10 mouse cellular contexts compared by ENCODE assay signal in the genomic region with DNA sequence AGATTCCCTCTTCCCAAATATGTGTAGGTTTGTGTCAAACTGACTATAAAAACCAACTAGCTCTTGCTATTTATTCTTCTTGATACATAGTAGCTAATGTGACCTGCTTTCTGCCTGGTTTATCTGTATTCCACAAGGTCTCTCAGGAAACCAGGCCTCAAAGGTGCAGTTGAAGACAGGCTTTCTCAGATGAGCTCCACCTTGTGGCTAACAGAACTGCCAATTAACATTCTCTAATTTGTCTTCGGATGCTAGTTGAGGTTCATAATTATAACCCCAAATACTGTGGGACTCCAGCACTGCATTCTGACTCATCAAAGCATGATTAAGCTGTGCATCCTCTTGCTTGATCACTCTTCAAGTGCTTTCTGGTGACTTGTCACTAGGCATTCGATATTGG. TPM values are rescaled to one million over a fixed set of nuclear protein-coding genes. Genes with fewer than 3 reads are reported as not detected.
DNase-seq lines count a peak whose midpoint lies in the region; ATAC-seq and TF ChIP-seq lines count a peak whose summit lies in the region.
"Had no signal": no experiment of that assay in that cellular context is flagged by ENCODE, and none has a peak within 500 bp of the region (broad histone marks: within the 10 kb centered on the region; RNA-seq: fewer than 3 reads in every experiment).

No protein-coding gene starts in this region.

- 0 out of 2 replicates have a peak, but pooled peaks cover 4% of the 10 kb centered on the region for H3K4me1 ChIP-seq in forebrain, postnatal 0 days (ENCODE audit: insufficient read depth)
- peaks cover 3% of the 10 kb centered on the region; the same call in 1 of the 2 replicates for H3K4me1 ChIP-seq in forebrain, embryonic 12.5 days

- no peaks in the 10 kb centered on the region for H3K27me3 ChIP-seq in forebrain, postnatal 0 days (ENCODE audit: insufficient read depth, low read length)
- peaks cover 5% of the 10 kb centered on the region; the same call in 1 of the 2 replicates for H3K27me3 ChIP-seq in forebrain, embryonic 12.5 days
- H3K27me3 ChIP-seq: midbrain, embryonic 12.5 days had no signal

- no peak overlapping the region for H3K4me3 ChIP-seq in forebrain, postnatal 0 days (ENCODE audit: low read depth, low read length)
- no peak overlapping the region for H3K4me3 ChIP-seq in forebrain, embryonic 12.5 days (replicated peaks)
- H3K4me3 ChIP-seq: limb, embryonic 13.5 days; midbrain, embryonic 12.5 days had no signal

- no peak overlapping the region for H3K9ac ChIP-seq in forebrain, postnatal 0 days
- H3K9ac ChIP-seq in forebrain, embryonic 12.5 days = no peak overlapping the region
- H3K9ac ChIP-seq: limb, embryonic 13.5 days; midbrain, embryonic 12.5 days had no signal

- peak; percentile 61 for DNase-seq in forebrain, postnatal 0 days
- DNase-seq in left cerebral cortex, postnatal 14 days (ENCODE audit: low spot score in 2 of 2) = peak; percentile 47 to 57
- DNase-seq in left cerebral cortex, postnatal 4 days = no peak
- peak; percentile 44 for DNase-seq in 3T3-L1 (ENCODE audit: low read depth, low spot score)
- DNase-seq in Muller cell, postnatal 12 days (ENCODE audit: inconsistent ontology term) = peak; percentile 89
- DNase-seq in embryo, embryonic 10.5 days (ENCODE audit: low spot score) = no peak
- no peak for DNase-seq in adrenal gland, adult 8-10 months

- H3K36me3 ChIP-seq in forebrain, postnatal 0 days (ENCODE audit: insufficient read depth) = no peaks in the 10 kb centered on the region
- no peaks in the 10 kb centered on the region for H3K36me3 ChIP-seq in forebrain, embryonic 12.5 days (replicated peaks)
- H3K36me3 ChIP-seq: limb, embryonic 13.5 days; midbrain, embryonic 12.5 days had no signal

- 44% methylated on average over 2 of the region's 2 CpGs for WGBS in forebrain, postnatal 0 days
- 75% methylated on average over 2 of the region's 2 CpGs for WGBS in forebrain, embryonic 12.5 days

- peak; percentile 68 for TF ChIP-seq CTCF in forebrain, postnatal 0 days (IDR thresholded peaks at IDR 0.05; ENCODE audit: low read depth)

- no peak overlapping the region for H3K4me2 ChIP-seq in forebrain, postnatal 0 days (ENCODE audit: low read depth)
- no peak overlapping the region for H3K4me2 ChIP-seq in forebrain, embryonic 12.5 days
- H3K4me2 ChIP-seq: limb, embryonic 13.5 days; midbrain, embryonic 12.5 days had no signal

- H3K9me3 ChIP-seq in forebrain, postnatal 0 days (ENCODE audit: low read length) = no peaks in the 10 kb centered on the region
- H3K9me3 ChIP-seq in forebrain, embryonic 12.5 days = no peaks in the 10 kb centered on the region
- H3K9me3 ChIP-seq: limb, embryonic 13.5 days; midbrain, embryonic 12.5 days had no signal

- intact Hi-C loops in left cerebral cortex, postnatal 14 days (cut with DNase I) = loop anchor here (10.0 kb wide), 1 partner anchor 139 kb away; no protein-coding TSS in a partner anchor
- intact Hi-C loops in left cerebral cortex, postnatal 4 days (cut with DNase I) = loop anchor here (10.0 kb wide), 1 partner anchor 119 kb away; a partner anchor contains a TSS

- H3K27ac ChIP-seq in forebrain, postnatal 0 days (ENCODE audit: low read depth, low read length) = no peak overlapping the region
- no peak overlapping the region for H3K27ac ChIP-seq in forebrain, embryonic 12.5 days
- H3K27ac ChIP-seq: limb, embryonic 13.5 days; midbrain, embryonic 12.5 days had no signal

- no peak for ATAC-seq in forebrain, postnatal 0 days
- no peak for ATAC-seq in forebrain, embryonic 12.5 days (ENCODE audit: low FRiP score)

RNA-seq across cellular contexts. Expression of a gene that starts 4.2 kb away (rescaled TPM):
- 143 and 212 TPM in 2 replicates for total RNA-seq in forebrain, postnatal 0 days (2014; rRNA removed)
- 132 and 175 TPM in 2 replicates for polyA plus RNA-seq in forebrain, postnatal 0 days (2015; fragmentation: Nextera tagmentation; extraction: Ambion mirVana)
- polyA plus RNA-seq in forebrain, embryonic 12.5 days (2016; fragmentation: Nextera tagmentation; extraction: Ambion mirVana) = 117 and 131 TPM in 2 replicates
- total RNA-seq in left cerebral cortex, postnatal 14 days (2021) = 100 to 1,000 TPM; 347 to 349 TPM
- 100 to 1,000 TPM; 227 to 235 TPM for total RNA-seq in left cerebral cortex, postnatal 4 days (2021)
- total RNA-seq in adrenal gland, adult 8-10 months (2022) = 100 to 1,000 TPM; 109 to 191 (median 172) TPM

Comparison
In these comparisons a context has a peak if more than half of its experiments do, and no peak if none do; other contexts are left out.
1. DNase-seq: peak in forebrain, postnatal 0 days (single experiment), left cerebral cortex, postnatal 14 days (2 of 2), 3T3-L1 (single experiment) and Muller cell, postnatal 12 days (single experiment); none in left cerebral cortex, postnatal 4 days (single experiment), embryo, embryonic 10.5 days (single experiment) and adrenal gland, adult 8-10 months (single experiment).